Mouse (Mus musculus): ENCODE data around the gene Ccdc106.
"Not testable (repeated sequence)": the region's sequence is repeated elsewhere in the genome, so short reads cannot be mapped to it uniquely, and the experiment has no call there.

The Ccdc106 gene

GRCm38 (mm10) chr7:5016057-5016456 lies 4.3 kb upstream of the Ccdc106 start:
- DNase-seq = no peak

GRCm38 (mm10) chr7:5016920-5017319 lies 3.4 kb upstream of the Ccdc106 start:
- no peak for DNase-seq

GRCm38 (mm10) chr7:5017352-5017751 lies 3.0 kb upstream of the Ccdc106 start:
- DNase-seq = peak; percentile 57

- no peak for DNase-seq
These were observed 2.4 kb upstream of the Ccdc106 start for GRCm38 (mm10) chr7:5017931-5018330.

GRCm38 (mm10) chr7:5019576-5019975 lies 777 bp upstream of the Ccdc106 start:
- not testable (repeated sequence) for DNase-seq

GRCm38 (mm10) chr7:5020685-5021084 lies 332 bp downstream of the Ccdc106 start:
- no peak for DNase-seq

- DNase-seq = no peak
These were observed 844 bp downstream of the Ccdc106 start for GRCm38 (mm10) chr7:5021197-5021596.

GRCm38 (mm10) chr7:5029543-5029942 lies 9.2 kb downstream of the Ccdc106 start:
- no peak for DNase-seq

- DNase-seq = no peak
These were observed 9.6 kb downstream of the Ccdc106 start for GRCm38 (mm10) chr7:5029946-5030345.

- DNase-seq = no peak
These were observed 10.4 kb downstream of the Ccdc106 start for GRCm38 (mm10) chr7:5030554-5031275.

GRCm38 (mm10) chr7:5031496-5031895 lies 11.1 kb downstream of the Ccdc106 start:
- no peak for DNase-seq

GRCm38 (mm10) chr7:5033818-5034217 lies 13.5 kb downstream of the Ccdc106 start, which contains the start of gene 4632433K11Rik:
Gene 4632433K11Rik, plus strand, starts transcription at chr7:5034118.
- no peak for DNase-seq

- DNase-seq = no peak
These were observed 15.3 kb downstream of the Ccdc106 start for GRCm38 (mm10) chr7:5035628-5036027.

- DNase-seq = no peak
These were observed 15.8 kb downstream of the Ccdc106 start for GRCm38 (mm10) chr7:5036136-5036535.

- no peak for DNase-seq
These were observed 16.7 kb downstream of the Ccdc106 start for GRCm38 (mm10) chr7:5037026-5037425.

- no peak for DNase-seq
These were observed 17.1 kb downstream of the Ccdc106 start for GRCm38 (mm10) chr7:5037467-5037866.

- peak; percentile 96 for DNase-seq
These were observed 17.9 kb downstream of the Ccdc106 start, which contains the start of gene Zfp784 for GRCm38 (mm10) chr7:5038109-5038732. Gene Zfp784, minus strand, starts transcription at chr7:5038446.

GRCm38 (mm10) chr7:5038940-5039339 lies 18.6 kb downstream of the Ccdc106 start:
- no peak for DNase-seq

- DNase-seq = no peak
These were observed 24.6 kb downstream of the Ccdc106 start for GRCm38 (mm10) chr7:5044981-5045380.

GRCm38 (mm10) chr7:5046112-5046511 lies 25.8 kb downstream of the Ccdc106 start:
- DNase-seq = peak; percentile 41

- DNase-seq = peak; percentile 50
These were observed 27.0 kb downstream of the Ccdc106 start for GRCm38 (mm10) chr7:5047313-5047712.

- peak; percentile 72 for DNase-seq
These were observed 31.1 kb downstream of the Ccdc106 start, which contains the start of gene Zfp580 for GRCm38 (mm10) chr7:5051193-5052192. Gene Zfp580, plus strand, starts transcription at chr7:5051538.

- no peak for DNase-seq
These were observed 32.1 kb downstream of the Ccdc106 start for GRCm38 (mm10) chr7:5052438-5052837.

Data from thymus, postnatal 14 days (tissue).